Mouse (Mus musculus): ENCODE measurements around the gene Gfpt1.

DNA sequence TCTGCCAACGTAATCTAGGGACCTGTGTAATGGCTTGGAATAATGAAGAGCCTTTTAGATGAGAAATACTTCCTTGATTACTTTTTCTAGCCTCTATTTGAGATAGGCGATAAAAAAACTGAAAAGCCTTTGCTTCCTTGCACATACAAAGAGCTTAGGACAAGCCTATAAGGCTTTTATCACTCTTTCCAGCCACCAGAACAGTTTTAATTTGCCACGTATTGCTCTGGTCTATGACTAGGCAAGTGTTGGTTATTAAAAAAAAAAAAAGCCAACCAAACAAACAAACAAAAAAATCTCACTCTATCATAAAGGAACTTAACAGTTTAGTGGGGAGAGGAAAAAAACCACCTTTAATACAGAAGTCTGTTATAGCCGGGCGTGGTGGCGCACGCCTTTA lies 1.2 kb upstream of the Gfpt1 start:
- TF ChIP-seq POLR2A (IDR thresholded peaks at IDR 0.05; ENCODE audit: borderline replicate concordance, extremely low read depth, low read depth, low read length) (no peak), CTCF (IDR thresholded peaks at IDR 0.05; ENCODE audit: insufficient read depth, low read length) (no peak)
